Mouse (Mus musculus): ENCODE measurements around the gene C1qtnf1.

GRCm38 (mm10) chr11:118447346-118447745 lies 19.3 kb downstream of the C1qtnf1 start:
- no peak for TF ChIP-seq CTCF (IDR thresholded peaks at IDR 0.05; ENCODE audit: extremely low read depth, insufficient read depth, low read length)
- TF ChIP-seq POLR2A (IDR thresholded peaks at IDR 0.05; ENCODE audit: extremely low read depth, insufficient read depth, low read length) = no peak
